Mouse (Mus musculus): Measurements from ENCODE around the gene Rad23b. TPM values are rescaled to one million over a fixed set of nuclear protein-coding genes. Genes with fewer than 3 reads are reported as not detected.
"Not testable (repeated sequence)": the region's sequence is repeated elsewhere in the genome, so short reads cannot be mapped to it uniquely, and the experiment has no call there.

Gene Rad23b
- total RNA-seq, 2 experiments from 2014 or later = 149 TPM

- no peak for DNase-seq (ENCODE audit: low spot score in 2 of 2)
Observed at GRCm38 (mm10) chr4:55351860-55352259, 2.0 kb downstream of the Rad23b start.

DNA sequence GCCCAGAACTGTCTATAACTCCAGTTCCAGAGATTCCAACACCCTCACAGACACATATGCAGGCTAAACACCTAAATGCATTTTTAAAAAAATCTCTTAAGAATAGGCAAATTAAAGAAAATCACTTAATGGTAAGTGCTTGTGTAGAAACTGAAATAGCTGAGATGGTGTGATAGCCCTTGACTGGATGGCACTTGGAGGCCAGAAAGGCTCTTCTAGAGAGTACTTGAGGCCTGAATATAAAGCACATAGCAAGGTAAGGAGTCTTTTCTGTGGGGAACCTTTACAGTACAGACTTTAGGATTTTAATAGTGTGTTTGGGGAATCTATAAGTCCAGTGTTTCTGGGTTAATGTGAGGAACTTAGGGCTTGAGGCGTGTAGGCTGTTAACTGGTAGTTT lies 4.2 kb downstream of the Rad23b start:
- no peak for DNase-seq (ENCODE audit: low spot score in 2 of 2)

DNA sequence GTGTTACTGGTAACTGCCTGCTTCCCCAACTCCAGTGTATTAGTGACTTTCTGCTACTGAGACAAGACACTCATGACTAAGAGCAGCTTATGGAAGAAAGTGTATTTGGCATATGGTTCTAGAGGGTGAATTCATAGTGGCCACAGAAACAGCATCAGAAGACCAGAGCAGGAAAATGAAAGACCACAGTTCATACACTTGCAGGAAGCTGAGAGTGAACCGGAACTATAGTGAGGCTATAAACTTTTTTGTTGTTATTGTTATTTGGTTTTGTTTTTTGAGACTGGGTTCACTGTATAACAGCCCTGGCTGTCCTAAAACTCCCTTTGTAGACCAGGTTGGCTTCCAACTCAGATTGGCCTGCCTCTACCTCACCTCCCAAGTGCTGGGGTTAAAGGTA lies 6.0 kb downstream of the Rad23b start:
- no peak for DNase-seq (ENCODE audit: low spot score in 2 of 2)

- no peak for DNase-seq (ENCODE audit: low spot score in 2 of 2)
Observed at GRCm38 (mm10) chr4:55356726-55357125, 6.9 kb downstream of the Rad23b start.

- DNase-seq (ENCODE audit: low spot score in 2 of 2) = no peak
Observed at GRCm38 (mm10) chr4:55363866-55364265, 14.0 kb downstream of the Rad23b start.

- no peak for DNase-seq (ENCODE audit: low spot score in 2 of 2)
Observed at GRCm38 (mm10) chr4:55364374-55364773, 14.5 kb downstream of the Rad23b start.

GRCm38 (mm10) chr4:55366014-55366413 lies 16.2 kb downstream of the Rad23b start:
- no peak for DNase-seq (ENCODE audit: low spot score in 2 of 2)

DNA sequence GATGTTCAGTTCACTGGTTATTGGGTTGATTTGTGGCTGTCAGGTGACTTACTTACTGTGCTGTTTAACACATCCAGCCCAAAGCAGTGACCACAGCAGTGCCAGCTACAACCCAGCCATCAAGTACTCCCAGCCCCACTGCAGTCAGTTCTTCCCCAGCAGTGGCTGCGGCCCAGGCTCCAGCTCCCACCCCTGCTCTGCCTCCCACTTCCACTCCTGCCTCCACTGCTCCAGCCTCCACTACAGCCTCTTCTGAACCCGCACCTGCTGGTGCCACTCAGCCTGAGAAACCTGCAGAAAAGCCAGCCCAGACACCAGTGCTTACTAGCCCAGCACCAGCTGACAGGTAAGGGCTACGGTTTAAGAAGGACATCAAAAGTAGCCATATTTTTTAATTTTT lies 20.3 kb downstream of the Rad23b start:
- no peak for DNase-seq (ENCODE audit: low spot score in 2 of 2)

DNA sequence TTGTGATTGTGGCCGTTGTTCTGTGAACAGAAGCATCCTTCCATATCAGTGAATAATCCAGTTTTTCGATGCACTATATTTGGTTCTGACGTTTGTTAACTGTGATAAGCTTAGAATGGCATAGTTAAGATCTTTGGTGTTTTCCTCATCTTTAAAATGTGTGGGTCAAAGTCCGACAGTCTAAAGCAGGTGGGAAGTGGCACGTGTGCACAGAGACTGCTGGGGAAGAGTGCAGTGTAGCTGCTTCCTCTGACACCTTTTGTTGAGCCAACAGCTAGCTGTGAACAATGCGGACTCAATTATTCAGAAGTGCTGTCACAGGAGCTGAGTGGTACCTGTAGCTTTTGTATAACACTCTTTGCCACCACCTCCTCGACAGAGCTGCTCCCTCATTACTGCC lies 21.5 kb downstream of the Rad23b start:
- no peak for DNase-seq (ENCODE audit: low spot score in 2 of 2)

GRCm38 (mm10) chr4:55382350-55382749 lies 32.5 kb downstream of the Rad23b start:
- no peak for DNase-seq (ENCODE audit: low spot score in 2 of 2)

DNA sequence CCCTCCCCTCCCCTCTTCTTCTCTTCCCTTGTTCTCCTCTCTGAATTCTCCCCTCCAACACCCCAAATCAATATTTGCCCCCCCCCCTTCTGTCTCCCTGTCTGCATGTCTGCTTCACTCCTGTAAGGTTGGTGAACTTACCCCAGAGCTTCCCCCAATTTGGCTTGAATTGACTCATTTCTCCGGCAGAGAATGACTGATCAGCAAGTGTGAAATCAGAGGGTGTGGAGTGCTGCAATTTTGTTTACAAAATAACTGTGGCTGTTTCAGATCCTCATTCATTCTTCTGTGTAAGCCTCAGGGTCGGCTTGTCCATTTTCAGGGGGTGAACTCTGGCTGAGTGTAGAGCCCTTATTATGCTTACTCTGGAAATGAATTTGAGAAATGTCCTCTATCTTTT lies 36.9 kb downstream of the Rad23b start:
- DNase-seq (ENCODE audit: low spot score in 2 of 2) = no peak

DNA sequence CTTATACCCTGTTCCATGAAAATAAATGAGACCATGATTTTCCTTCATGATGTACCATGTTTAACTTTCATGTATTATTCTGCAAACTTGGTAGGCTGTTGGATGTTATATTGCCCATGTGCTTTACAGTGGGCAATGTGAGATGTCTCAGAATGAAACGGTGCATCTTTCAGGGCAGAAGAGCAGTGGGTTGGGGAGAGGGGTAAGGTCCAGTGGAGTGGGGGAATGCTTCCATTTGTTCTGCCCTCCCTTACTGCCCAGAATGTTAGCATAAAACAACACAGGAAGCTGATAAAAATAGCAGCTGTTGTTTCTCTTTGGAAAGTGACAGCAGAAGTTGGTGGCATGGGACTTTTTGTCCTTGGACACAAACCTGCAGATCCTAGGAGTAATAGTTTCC lies 41.6 kb downstream of the Rad23b start:
- DNase-seq (ENCODE audit: low spot score in 2 of 2) = no peak

DNA sequence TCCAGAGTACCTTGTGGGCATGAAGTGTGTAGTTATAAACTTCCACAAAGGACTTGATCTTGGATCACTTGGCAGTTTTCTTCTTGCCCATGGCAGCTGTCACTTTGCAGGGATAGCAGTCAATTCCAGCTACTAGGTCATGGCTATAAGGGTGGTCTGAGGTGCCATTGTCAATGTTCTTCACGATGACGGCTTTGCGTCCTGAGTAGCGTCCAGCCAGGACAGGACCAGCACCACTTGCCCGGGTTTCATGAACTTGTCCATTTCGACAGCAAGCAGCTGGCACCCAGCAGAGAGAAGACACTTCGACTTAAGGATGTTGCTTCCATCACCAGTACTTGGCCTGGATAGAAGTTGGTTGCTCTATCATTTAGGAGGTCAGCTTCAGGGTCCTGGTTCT lies 42.6 kb downstream of the Rad23b start:
- DNase-seq (ENCODE audit: low spot score in 2 of 2) = no peak

- DNase-seq (ENCODE audit: low spot score in 2 of 2) = peak in 1 of 2 experiments; percentile 23
Observed at GRCm38 (mm10) chr4:55397911-55398762, 48.3 kb downstream of the Rad23b start.

- DNase-seq (ENCODE audit: low spot score in 2 of 2) = no peak
Observed at GRCm38 (mm10) chr4:55398901-55399300, 49.1 kb downstream of the Rad23b start.

DNA sequence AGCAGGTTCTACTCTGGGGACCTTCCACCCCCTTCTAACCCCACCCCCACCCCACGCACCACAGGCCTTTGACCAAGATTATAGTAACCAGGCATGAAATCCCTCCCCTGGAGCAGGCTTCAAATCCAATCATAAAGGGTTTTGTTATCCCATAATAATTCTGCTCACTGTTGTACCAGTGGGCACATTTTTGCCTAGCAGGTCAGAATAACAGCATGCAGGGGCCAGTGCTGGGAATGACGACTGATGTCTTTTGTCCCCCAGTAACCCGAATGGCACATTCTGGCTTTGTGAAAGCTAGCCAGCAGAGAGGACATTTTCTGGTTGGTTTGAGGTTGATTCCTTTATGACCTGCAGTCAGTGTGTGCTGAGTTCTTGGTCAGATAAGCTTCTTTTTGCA lies 55.5 kb downstream of the Rad23b start:
- DNase-seq (ENCODE audit: low spot score in 2 of 2) = no peak

- DNase-seq (ENCODE audit: low spot score in 2 of 2) = no peak
Observed at GRCm38 (mm10) chr4:55406558-55406957, 56.7 kb downstream of the Rad23b start.

DNA sequence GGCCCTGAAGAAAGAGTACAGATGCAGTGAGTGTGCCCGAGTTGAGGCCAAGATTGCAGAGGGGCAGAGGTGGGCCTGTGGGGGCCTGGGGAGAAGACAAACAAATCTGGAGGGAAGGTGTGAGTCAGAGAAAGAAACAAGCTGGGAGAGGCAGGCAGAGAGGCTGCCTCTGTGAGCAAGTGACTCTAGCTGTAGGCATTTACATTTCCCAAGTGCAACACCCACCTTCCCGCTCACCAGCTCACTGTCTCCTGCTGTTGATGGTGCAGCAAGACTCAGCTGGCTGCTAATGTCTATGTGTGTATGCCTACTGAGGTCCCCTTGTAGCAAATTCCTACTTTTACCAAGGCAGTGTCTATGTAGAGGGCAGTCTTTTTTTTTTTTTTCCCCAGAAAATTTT lies 58.2 kb downstream of the Rad23b start:
- DNase-seq (ENCODE audit: low spot score in 2 of 2) = no peak

DNA sequence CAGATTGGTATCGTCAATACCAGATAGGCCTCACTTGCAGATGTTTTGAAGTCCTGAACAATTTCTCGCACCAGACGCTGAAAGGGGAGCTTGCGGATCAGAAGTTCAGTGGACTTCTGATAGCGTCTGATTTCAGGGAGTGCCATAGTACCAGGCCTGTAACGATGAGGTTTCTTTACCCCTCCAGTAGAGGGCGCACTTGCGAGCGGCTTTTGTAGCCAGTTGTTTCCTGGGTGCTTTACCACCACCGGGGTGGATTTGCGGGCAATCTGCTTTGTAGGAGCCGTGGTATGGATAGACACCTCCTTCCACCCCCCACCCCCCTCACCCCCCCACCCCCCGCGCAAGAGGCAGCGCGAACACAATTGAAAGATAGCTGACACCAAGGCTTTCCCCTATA lies 59.2 kb downstream of the Rad23b start:
- no peak for DNase-seq (ENCODE audit: low spot score in 2 of 2)

DNA sequence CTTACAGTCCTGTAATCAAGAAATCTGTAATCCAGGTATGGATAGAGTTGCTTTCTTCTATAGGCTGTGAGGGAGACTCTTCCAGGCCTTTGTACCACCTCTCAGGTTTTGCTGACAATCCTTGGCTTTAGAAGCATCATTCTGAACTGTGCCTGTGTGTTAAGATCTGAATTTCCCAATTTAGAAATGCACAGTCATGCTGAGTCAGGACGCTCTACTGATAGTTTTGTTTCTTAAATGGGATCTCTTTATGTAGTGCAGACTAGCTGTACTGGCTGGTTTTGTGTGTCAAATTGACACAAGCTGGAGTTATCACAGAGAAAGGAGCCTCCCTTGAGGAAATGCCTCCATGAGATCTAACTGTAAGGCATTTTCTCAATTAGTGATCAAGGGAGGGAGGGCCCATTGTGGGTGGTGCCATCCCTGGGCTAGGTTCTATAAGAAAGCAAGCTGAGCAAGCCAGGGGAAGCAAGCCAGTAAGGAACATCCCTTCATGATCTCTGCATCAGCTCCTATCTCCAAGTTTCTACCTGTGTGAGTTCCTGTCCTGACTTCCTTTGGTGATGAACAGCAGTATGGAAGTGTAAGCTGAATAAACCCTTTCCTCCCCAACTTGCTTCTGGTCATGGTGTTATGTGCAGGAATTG lies 59.9 kb downstream of the Rad23b start:
- DNase-seq (ENCODE audit: low spot score in 2 of 2) = not testable (repeated sequence)

- no peak for DNase-seq (ENCODE audit: low spot score in 2 of 2)
Observed at GRCm38 (mm10) chr4:55415864-55416263, 66.0 kb downstream of the Rad23b start.

- DNase-seq (ENCODE audit: low spot score in 2 of 2) = no peak
Observed at GRCm38 (mm10) chr4:55426250-55426649, 76.4 kb downstream of the Rad23b start.
